In genomic region chr3:101709379-101709970, GRCm38 (mm10) we compare ENCODE assay signal across 10 mouse cellular contexts.
DNase-seq lines count a peak whose midpoint lies in the region; ATAC-seq and TF ChIP-seq lines count a peak whose summit lies in the region.
"Had no signal": no experiment of that assay in that cellular context is flagged by ENCODE, and none has a peak within 500 bp of the region (broad histone marks: within the 10 kb centered on the region; RNA-seq: fewer than 3 reads in every experiment).

No protein-coding gene starts in this region.

- H3K27me3 ChIP-seq in hindbrain, embryonic 13.5 days = no peaks in the 10 kb centered on the region
- no peaks in the 10 kb centered on the region for H3K27me3 ChIP-seq in hindbrain, embryonic 11.5 days (ENCODE audit: control insufficient read depth, insufficient read depth, low read length)
- no peaks in the 10 kb centered on the region for H3K27me3 ChIP-seq in small intestine, adult 2 months (ENCODE audit: control insufficient read depth, insufficient read depth, low read length)

- H3K9me3 ChIP-seq in hindbrain, embryonic 13.5 days = no peaks in the 10 kb centered on the region
- H3K9me3 ChIP-seq in hindbrain, embryonic 11.5 days (ENCODE audit: control insufficient read depth, low read length) = no peaks in the 10 kb centered on the region

- whole genome bisulfite sequencing in hindbrain, embryonic 13.5 days = 74% methylated on average over 12 of the region's 12 CpGs
- 84% methylated on average over 12 of the region's 12 CpGs for WGBS in hindbrain, embryonic 11.5 days
- WGBS in small intestine, adult 2 months = 31% methylated on average over 12 of the region's 12 CpGs

- H3K4me1 ChIP-seq in hindbrain, embryonic 13.5 days (replicated peaks) = peaks cover 47% of the 10 kb centered on the region
- 0 out of 2 replicates have a peak, but pooled peaks cover 2% of the 10 kb centered on the region for H3K4me1 ChIP-seq in hindbrain, embryonic 11.5 days (replicated peaks; ENCODE audit: control insufficient read depth, insufficient read depth, low read length)
- H3K4me1 ChIP-seq in small intestine, adult 2 months (ENCODE audit: control insufficient read depth, insufficient read depth, insufficient read length, low read length) = peaks cover 41% of the 10 kb centered on the region

- H3K4me3 ChIP-seq in hindbrain, embryonic 13.5 days = no peak overlapping the region
- H3K4me3 ChIP-seq in hindbrain, embryonic 11.5 days (ENCODE audit: low read depth, low read length) = no peak overlapping the region
- H3K4me3 ChIP-seq in small intestine, adult 2 months (ENCODE audit: low read depth, low read length) = no peak overlapping the region

- peak; percentile 24; the same call in 1 of the 2 replicates for TF ChIP-seq POLR2A in small intestine, adult 2 months (IDR thresholded peaks at IDR 0.05; ENCODE audit: low read depth, low read length)

- H3K9ac ChIP-seq in hindbrain, embryonic 13.5 days = no peak overlapping the region
- no peak overlapping the region for H3K9ac ChIP-seq in hindbrain, embryonic 11.5 days (ENCODE audit: low read depth, low read length)

- no peak for ATAC-seq in hindbrain, embryonic 13.5 days (ENCODE audit: low FRiP score)
- ATAC-seq in hindbrain, embryonic 11.5 days (ENCODE audit: low FRiP score) = no peak

- TF ChIP-seq CTCF in small intestine, adult 2 months (IDR thresholded peaks at IDR 0.05; ENCODE audit: extremely low read depth, insufficient read length, insufficient replicate concordance, low read depth, low read length) = no peak

- DNase-seq in hindbrain, embryonic 11.5 days (ENCODE audit: low spot score) = no peak
- peak; percentile 22 for DNase-seq in heart, adult 8-10 months (ENCODE audit: low spot score)
- peak; percentile 69 for DNase-seq in kidney, adult 11 months
- no peak for DNase-seq in layer of hippocampus, adult 8-10 months (ENCODE audit: low spot score in 2 of 2)
- no peak for DNase-seq in thymus, postnatal 14 days
- no peak for DNase-seq in thymus, postnatal 10 days (ENCODE audit: low spot score in 2 of 2)
- DNase-seq: gastrocnemius, postnatal 36 days; liver had no signal

- no peak overlapping the region for H3K4me2 ChIP-seq in hindbrain, embryonic 13.5 days
- no peak overlapping the region for H3K4me2 ChIP-seq in hindbrain, embryonic 11.5 days (replicated peaks; ENCODE audit: low read depth, low read length)

- 0 out of 2 replicates have a peak overlapping the region, but pooled peaks have one; percentile 15 for H3K27ac ChIP-seq in hindbrain, embryonic 13.5 days
- H3K27ac ChIP-seq in hindbrain, embryonic 11.5 days (ENCODE audit: low read depth, low read length) = no peak overlapping the region
- peak overlapping the region; percentile 99 for H3K27ac ChIP-seq in small intestine, adult 2 months (ENCODE audit: insufficient read depth, low read depth, low read length)

- no peaks in the 10 kb centered on the region for H3K36me3 ChIP-seq in hindbrain, embryonic 13.5 days
- no peaks in the 10 kb centered on the region for H3K36me3 ChIP-seq in hindbrain, embryonic 11.5 days (ENCODE audit: control insufficient read depth, insufficient read depth, low read length)
- H3K36me3 ChIP-seq in small intestine, adult 2 months (ENCODE audit: control insufficient read depth, insufficient read depth, low read length) = no peaks in the 10 kb centered on the region

Comparison
In these comparisons a context has a peak if more than half of its experiments do, and no peak if none do; other contexts are left out.
1. DNase-seq: peak in heart, adult 8-10 months (single experiment) and kidney, adult 11 months (single experiment); none in hindbrain, embryonic 11.5 days (single experiment), layer of hippocampus, adult 8-10 months (0 of 2), thymus, postnatal 14 days (single experiment) and thymus, postnatal 10 days (0 of 2).